Mouse (Mus musculus): ENCODE measurements around the gene Il1rap.
A peak's percentile ranks its signal among the peaks of the same experiment; 100 is the strongest.

Il1rap gene

GRCm38 (mm10) chr16:26612499-26613220 is 31.2 kb downstream of the Il1rap start:
- DNase-seq (ENCODE audit: low read depth, low spot score) = no peak

GRCm38 (mm10) chr16:26623141-26623540 is 41.6 kb downstream of the Il1rap start:
- no peak for DNase-seq (ENCODE audit: low read depth, low spot score)

GRCm38 (mm10) chr16:26626065-26626464 is 44.6 kb downstream of the Il1rap start:
- DNase-seq (ENCODE audit: low read depth, low spot score) = no peak

GRCm38 (mm10) chr16:26634800-26635199 is 53.3 kb downstream of the Il1rap start:
- DNase-seq (ENCODE audit: low read depth, low spot score) = no peak

- no peak for DNase-seq (ENCODE audit: low read depth, low spot score)
Measured at GRCm38 (mm10) chr16:26643077-26643476, 61.6 kb downstream of the Il1rap start.

- DNase-seq (ENCODE audit: low read depth, low spot score) = no peak
Measured at GRCm38 (mm10) chr16:26646066-26646465, 64.6 kb downstream of the Il1rap start.

- no peak for DNase-seq (ENCODE audit: low read depth, low spot score)
Measured at GRCm38 (mm10) chr16:26647036-26647435, 65.5 kb downstream of the Il1rap start.

- no peak for DNase-seq (ENCODE audit: low read depth, low spot score)
Measured at GRCm38 (mm10) chr16:26662722-26663436, 81.4 kb downstream of the Il1rap start.

GRCm38 (mm10) chr16:26666401-26666800 is 84.9 kb downstream of the Il1rap start:
- no peak for DNase-seq (ENCODE audit: low read depth, low spot score)

- DNase-seq (ENCODE audit: low read depth, low spot score) = no peak
Measured at GRCm38 (mm10) chr16:26669081-26669480, 87.6 kb downstream of the Il1rap start.

GRCm38 (mm10) chr16:26680381-26680780 is 98.9 kb downstream of the Il1rap start:
- no peak for DNase-seq (ENCODE audit: low read depth, low spot score)

GRCm38 (mm10) chr16:26689771-26690170 is 108.3 kb downstream of the Il1rap start:
- no peak for DNase-seq (ENCODE audit: low read depth, low spot score)

- peak; percentile 6 for DNase-seq (ENCODE audit: low read depth, low spot score)
Measured at GRCm38 (mm10) chr16:26691294-26691693, 109.8 kb downstream of the Il1rap start.

- no peak for DNase-seq (ENCODE audit: low read depth, low spot score)
Measured at GRCm38 (mm10) chr16:26698076-26698475, 116.6 kb downstream of the Il1rap start.

- DNase-seq (ENCODE audit: low read depth, low spot score) = no peak
Measured at GRCm38 (mm10) chr16:26700440-26701103, 119.1 kb downstream of the Il1rap start.

- DNase-seq (ENCODE audit: low read depth, low spot score) = no peak
Measured at GRCm38 (mm10) chr16:26705658-26706371, 124.3 kb downstream of the Il1rap start.

- DNase-seq (ENCODE audit: low read depth, low spot score) = no peak
Measured at GRCm38 (mm10) chr16:26706503-26706902, 125.0 kb downstream of the Il1rap start.

- no peak for DNase-seq (ENCODE audit: low read depth, low spot score)
Measured at GRCm38 (mm10) chr16:26710922-26711321, 129.4 kb downstream of the Il1rap start.

GRCm38 (mm10) chr16:26713538-26714316 is 132.2 kb downstream of the Il1rap start:
- DNase-seq (ENCODE audit: low read depth, low spot score) = no peak

- no peak for DNase-seq (ENCODE audit: low read depth, low spot score)
Measured at GRCm38 (mm10) chr16:26722464-26722863, 141.0 kb downstream of the Il1rap start.

All from mesoderm, embryonic 11.5 days (tissue).